Mouse (Mus musculus): ENCODE data around the gene Pla2g1b. TPM values are rescaled to one million over a fixed set of nuclear protein-coding genes. Genes with fewer than 3 reads are reported as not detected.
"Not testable (repeated sequence)": the region's sequence is repeated elsewhere in the genome, so short reads cannot be mapped to it uniquely, and the experiment has no call there.

Pla2g1b gene
- polyA plus RNA-seq, 2 experiments = not detected

- 89% methylated on average over 9 of the region's 9 CpGs for WGBS
- H3K4me1 ChIP-seq (ENCODE audit: control insufficient read depth, insufficient read depth, low read length) = peaks cover 34% of the 10 kb centered on the region
- no peak for ATAC-seq (ENCODE audit: low FRiP score, low read depth)
These were observed 51.4 kb downstream of the Pla2g1b start for GRCm38 (mm10) chr5:115517501-115517900.

GRCm38 (mm10) chr5:115518214-115518613, 52.2 kb downstream of the Pla2g1b start:
- not testable (repeated sequence) for H3K4me3 ChIP-seq (replicated peaks; ENCODE audit: low read length); H3K27me3 ChIP-seq (ENCODE audit: control insufficient read depth, insufficient read depth, low read length); H3K36me3 ChIP-seq (ENCODE audit: control insufficient read depth, insufficient read depth, low read length); H3K9me3 ChIP-seq (ENCODE audit: control insufficient read depth, low read length); H3K4me2 ChIP-seq (replicated peaks; ENCODE audit: low read depth, low read length, severe bottlenecking); H3K27ac ChIP-seq (replicated peaks; ENCODE audit: low read depth, low read length); DNase-seq (ENCODE audit: low spot score); ATAC-seq (ENCODE audit: low FRiP score, low read depth); H3K9ac ChIP-seq (ENCODE audit: low read depth, low read length, severe bottlenecking)
- WGBS = 85% methylated on average over 7 of the region's 8 CpGs
- H3K4me1 ChIP-seq (ENCODE audit: control insufficient read depth, insufficient read depth, low read length) = peaks cover 40% of the 10 kb centered on the region

More at GRCm38 (mm10) chr5:115517501-115517900, 51.4 kb downstream of the Pla2g1b start:
- Histone ChIP-seq H3K27me3 (ENCODE audit: control insufficient read depth, insufficient read depth, low read length) (no peaks in the 10 kb centered on the region), H3K4me2 (replicated peaks; ENCODE audit: low read depth, low read length, severe bottlenecking) (no peak overlapping the region), H3K36me3 (ENCODE audit: control insufficient read depth, insufficient read depth, low read length) (peaks cover 15% of the 10 kb centered on the region), H3K9ac (ENCODE audit: low read depth, low read length, severe bottlenecking) (no peak overlapping the region), H3K4me3 (replicated peaks; ENCODE audit: low read length) (no peak overlapping the region), H3K9me3 (ENCODE audit: control insufficient read depth, low read length) (no peaks in the 10 kb centered on the region), H3K27ac (replicated peaks; ENCODE audit: low read depth, low read length) (no peak overlapping the region)
- DNase-seq (ENCODE audit: low spot score) = no peak
- no peak for TF ChIP-seq POLR2A (IDR thresholded peaks at IDR 0.05; ENCODE audit: borderline replicate concordance, extremely low read depth, insufficient read depth, insufficient read length)

- H3K4me2 ChIP-seq (replicated peaks; ENCODE audit: low read depth, low read length, severe bottlenecking) = no peak overlapping the region
- H3K4me3 ChIP-seq (replicated peaks; ENCODE audit: low read length) = no peak overlapping the region
- DNase-seq (ENCODE audit: low spot score) = no peak
- no peak overlapping the region for H3K9ac ChIP-seq (ENCODE audit: low read depth, low read length, severe bottlenecking)
- H3K27ac ChIP-seq (replicated peaks; ENCODE audit: low read depth, low read length) = no peak overlapping the region
- no peaks in the 10 kb centered on the region for H3K27me3 ChIP-seq (ENCODE audit: control insufficient read depth, insufficient read depth, low read length)
- ATAC-seq (ENCODE audit: low FRiP score, low read depth) = no peak
- peaks cover 40% of the 10 kb centered on the region for H3K4me1 ChIP-seq (ENCODE audit: control insufficient read depth, insufficient read depth, low read length)
- peaks cover 8% of the 10 kb centered on the region; the same call in 1 of the 2 replicates for H3K36me3 ChIP-seq (ENCODE audit: control insufficient read depth, insufficient read depth, low read length)
- 63% methylated on average over 17 of the region's 21 CpGs for WGBS
- TF ChIP-seq POLR2A (IDR thresholded peaks at IDR 0.05; ENCODE audit: borderline replicate concordance, extremely low read depth, insufficient read depth, insufficient read length) = no peak
- H3K9me3 ChIP-seq (ENCODE audit: control insufficient read depth, low read length) = no peaks in the 10 kb centered on the region
These were observed 54.3 kb downstream of the Pla2g1b start for GRCm38 (mm10) chr5:115520325-115520869.

GRCm38 (mm10) chr5:115521553-115522461, 55.7 kb downstream of the Pla2g1b start:
- Histone ChIP-seq H3K27me3 (ENCODE audit: control insufficient read depth, insufficient read depth, low read length) (no peaks in the 10 kb centered on the region), H3K9me3 (ENCODE audit: control insufficient read depth, low read length) (no peaks in the 10 kb centered on the region), H3K36me3 (ENCODE audit: control insufficient read depth, insufficient read depth, low read length) (peaks cover 3% of the 10 kb centered on the region; the same call in 1 of the 2 replicates), H3K4me1 (ENCODE audit: control insufficient read depth, insufficient read depth, low read length) (peaks cover 49% of the 10 kb centered on the region), H3K4me3 (replicated peaks; ENCODE audit: low read length) (no peak overlapping the region), H3K4me2 (replicated peaks; ENCODE audit: low read depth, low read length, severe bottlenecking) (no peak overlapping the region), H3K9ac (ENCODE audit: low read depth, low read length, severe bottlenecking) (no peak overlapping the region), H3K27ac (replicated peaks; ENCODE audit: low read depth, low read length) (peak overlapping the region; percentile 59)
- 45% methylated on average over 19 of the region's 21 CpGs for WGBS
- no peak for DNase-seq (ENCODE audit: low spot score)
- ATAC-seq (ENCODE audit: low FRiP score, low read depth) = peak; percentile 39; the same call in 1 of the 2 replicates
- no peak for TF ChIP-seq POLR2A (IDR thresholded peaks at IDR 0.05; ENCODE audit: borderline replicate concordance, extremely low read depth, insufficient read depth, insufficient read length)

GRCm38 (mm10) chr5:115522531-115522930, 56.5 kb downstream of the Pla2g1b start:
- DNase-seq (ENCODE audit: low spot score) (no peak), ATAC-seq (ENCODE audit: low FRiP score, low read depth) (no peak)
- H3K9ac ChIP-seq (ENCODE audit: low read depth, low read length, severe bottlenecking) = no peak overlapping the region
- no peaks in the 10 kb centered on the region for H3K27me3 ChIP-seq (ENCODE audit: control insufficient read depth, insufficient read depth, low read length)
- no peak overlapping the region for H3K4me2 ChIP-seq (replicated peaks; ENCODE audit: low read depth, low read length, severe bottlenecking)
- no peak overlapping the region for H3K4me3 ChIP-seq (replicated peaks; ENCODE audit: low read length)
- H3K4me1 ChIP-seq (ENCODE audit: control insufficient read depth, insufficient read depth, low read length) = peaks cover 49% of the 10 kb centered on the region
- no peak for TF ChIP-seq POLR2A (IDR thresholded peaks at IDR 0.05; ENCODE audit: borderline replicate concordance, extremely low read depth, insufficient read depth, insufficient read length)
- H3K9me3 ChIP-seq (ENCODE audit: control insufficient read depth, low read length) = no peaks in the 10 kb centered on the region
- H3K27ac ChIP-seq (replicated peaks; ENCODE audit: low read depth, low read length) = peak overlapping the region; percentile 63; the same call in 1 of the 2 replicates
- WGBS = 76% methylated on average over 4 of the region's 4 CpGs
- H3K36me3 ChIP-seq (ENCODE audit: control insufficient read depth, insufficient read depth, low read length) = peaks cover 3% of the 10 kb centered on the region; the same call in 1 of the 2 replicates
